Mouse (Mus musculus): ENCODE data around the gene Zfp26.

DNA sequence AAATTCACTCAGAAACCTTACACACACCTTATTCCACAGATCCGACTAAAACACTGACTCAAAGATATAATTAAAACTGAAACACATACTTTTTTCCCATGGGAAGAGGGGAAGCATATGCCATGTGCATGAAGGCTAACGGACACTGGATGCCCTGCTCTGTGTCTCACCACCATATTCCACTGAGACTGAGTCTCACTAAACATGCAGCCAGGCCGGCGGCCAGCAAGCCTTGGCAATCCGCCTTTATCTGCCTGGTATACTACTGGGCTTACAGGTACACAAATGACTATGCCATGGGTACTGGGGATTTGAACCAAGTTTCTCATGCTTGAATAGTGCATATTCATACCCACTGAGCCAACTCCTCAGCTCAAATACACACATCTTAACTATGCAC, 19.4 kb upstream of the Zfp26 start:
- TF ChIP-seq CTCF (IDR thresholded peaks at IDR 0.05; ENCODE audit: low read depth) (no peak), EP300 (IDR thresholded peaks at IDR 0.05; ENCODE audit: low read depth) (no peak)
